Mouse (Mus musculus) cerebellum, adult 8-10 months (tissue): ENCODE measurements at regions not wholly inside any gene's neighbourhood (a gene's known extent, or its start where the extent isn't known, plus 50 kb on each side); places are given as distances from the start of the nearest gene placed in this dataset.
"Not testable (repeated sequence)": the region's sequence is repeated elsewhere in the genome, so short reads cannot be mapped to it uniquely, and the experiment has no call there.

Source experiments
- DNase-seq: peaks from one replicate; pipeline ENCODE4 v3.0.0; 2022

DNA sequence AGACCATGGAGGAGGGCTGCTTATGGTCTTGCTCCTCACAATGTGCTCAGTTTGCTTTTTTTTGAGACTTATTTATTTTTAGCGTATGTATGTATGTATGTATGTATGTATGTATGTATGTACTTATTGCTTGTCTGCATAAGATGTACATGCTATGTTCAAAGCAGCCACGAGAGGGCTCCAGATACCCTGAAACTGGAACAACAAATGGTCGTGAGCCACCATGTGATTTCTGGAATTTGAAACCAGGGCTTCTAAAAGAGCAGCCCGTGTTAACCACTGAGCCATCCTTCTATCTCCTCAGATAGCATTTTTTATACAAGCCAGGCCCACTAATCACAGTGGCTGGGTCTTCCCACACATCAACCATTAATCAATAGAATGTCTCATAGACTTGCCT is 611.2 kb downstream of the 5730507C01Rik start:
- DNase-seq = no peak

- no peak for DNase-seq
These were observed 661.3 kb downstream of the 5730507C01Rik start for GRCm38 (mm10) chr12:19175631-19176030.

- no peak for DNase-seq
These were observed 678.1 kb downstream of the 5730507C01Rik start for GRCm38 (mm10) chr12:19192396-19192795.

DNA sequence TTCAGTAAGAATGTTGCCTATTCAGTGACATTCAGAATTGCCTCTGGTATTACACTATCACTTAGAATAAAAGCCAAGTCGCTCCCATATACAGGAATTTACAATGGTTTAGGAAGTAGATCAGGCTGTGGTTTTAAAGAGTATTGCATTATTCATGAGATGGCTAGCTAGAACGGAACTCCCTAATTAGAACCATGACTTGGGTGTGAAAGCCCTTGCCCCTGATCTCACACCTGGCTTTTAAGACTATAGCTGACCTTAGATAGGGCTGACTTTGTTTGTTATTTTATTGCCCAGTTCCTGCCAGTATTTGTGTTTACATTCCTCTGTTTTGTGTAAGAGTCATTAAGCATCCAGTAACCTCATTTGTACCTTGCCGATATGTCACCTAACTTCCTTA is 678.7 kb downstream of the 5730507C01Rik start:
- DNase-seq = not testable (repeated sequence)

GRCm38 (mm10) chr12:19223996-19224395 is 709.7 kb downstream of the 5730507C01Rik start:
- DNase-seq = not testable (repeated sequence)

GRCm38 (mm10) chr12:19246731-19247130 is 707.6 kb upstream of the Gm21863 start:
- peak; percentile 10 for DNase-seq

DNA sequence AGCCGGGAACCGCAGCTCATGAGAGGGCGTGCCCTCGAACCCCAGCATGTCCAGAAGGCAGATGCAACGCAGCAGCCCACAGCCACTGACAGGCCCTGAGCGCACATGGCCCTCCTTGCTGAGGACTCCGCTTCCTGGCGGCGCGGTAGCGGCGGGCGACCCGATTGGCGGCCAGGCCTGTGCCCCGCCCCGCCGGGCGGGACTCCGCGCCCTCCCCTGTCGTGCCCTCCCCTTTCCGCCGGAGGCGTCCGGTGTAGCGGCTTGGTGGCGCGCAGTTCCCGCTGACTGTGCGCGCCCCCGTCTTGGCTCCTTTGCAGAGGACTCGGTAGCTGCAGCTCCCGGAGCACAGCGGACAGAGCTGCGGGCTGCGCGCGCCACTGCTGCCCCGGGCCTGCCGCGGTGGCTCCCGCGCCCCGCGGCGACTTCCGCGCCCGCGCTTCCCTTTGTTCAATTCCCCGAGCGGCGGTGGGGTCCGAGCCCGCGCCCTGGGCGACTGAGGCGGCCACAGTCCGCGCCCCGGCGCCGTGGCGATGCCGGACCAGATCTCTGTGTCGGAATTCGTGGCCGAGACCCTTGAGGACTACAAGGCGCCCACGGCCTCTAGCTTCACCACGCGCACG is 665.9 kb upstream of the Gm21863 start:
- DNase-seq = not testable (repeated sequence)

DNA sequence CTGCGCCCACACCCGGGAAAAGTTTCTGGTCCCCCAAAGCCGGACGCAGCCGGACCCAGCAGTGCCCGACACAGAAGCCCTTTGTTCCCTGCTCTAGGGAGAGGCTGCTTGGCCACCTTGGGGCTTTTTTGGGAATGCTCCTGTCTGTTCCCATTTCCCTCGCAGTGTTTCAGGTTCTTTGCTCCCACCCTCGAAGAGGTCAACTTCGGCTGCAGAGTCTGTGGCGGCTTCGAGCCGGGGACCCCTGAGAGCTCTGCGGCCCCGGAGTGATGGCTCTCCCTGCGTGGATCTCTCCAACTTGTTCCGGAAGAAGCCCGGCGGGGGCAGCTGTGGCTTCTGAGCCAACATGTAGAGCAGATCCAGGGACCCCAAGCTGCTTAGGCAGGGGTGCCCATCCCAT is 665.3 kb upstream of the Gm21863 start:
- not testable (repeated sequence) for DNase-seq

DNA sequence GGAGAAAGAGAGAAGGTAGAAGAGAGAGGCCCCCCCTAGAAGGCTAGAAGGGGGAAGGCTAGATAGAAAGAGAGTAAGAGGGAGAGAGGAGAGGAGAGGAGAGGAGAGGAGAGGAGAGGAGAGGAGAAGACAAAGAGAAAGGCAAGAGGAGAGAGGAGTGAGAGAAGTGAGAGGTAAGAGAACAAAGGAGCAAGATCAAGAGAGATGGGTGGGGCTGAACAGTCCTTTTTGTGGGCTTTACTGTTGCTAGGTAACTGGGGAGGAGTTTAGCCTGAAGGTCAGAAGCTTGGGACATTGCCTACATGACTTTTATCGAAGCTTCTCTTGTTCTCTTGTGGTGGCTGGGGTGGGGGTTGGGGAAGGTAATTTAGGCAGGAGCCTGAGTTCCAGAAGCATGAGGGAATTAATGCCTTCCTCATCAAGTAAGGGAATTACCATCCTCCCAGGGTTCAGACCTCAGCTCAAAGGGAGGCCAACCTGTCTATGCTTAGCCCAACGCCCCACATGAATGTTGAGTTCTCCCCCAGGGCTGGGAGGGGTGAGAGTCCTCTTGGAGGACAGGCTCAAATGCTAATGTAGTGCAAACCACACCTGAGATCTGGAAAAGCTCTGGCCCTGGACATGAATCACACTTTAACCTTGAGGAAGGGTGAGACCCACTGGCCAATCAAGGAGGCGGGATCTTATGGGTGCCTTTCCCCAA is 662.1 kb upstream of the Gm21863 start:
- DNase-seq = not testable (repeated sequence)
